Mouse (Mus musculus) adrenal gland, postnatal 25 days (tissue): ENCODE data around the gene Mthfd1l. TPM values are rescaled to one million over a fixed set of nuclear protein-coding genes. Genes with fewer than 3 reads are reported as not detected.

ENCODE experiments used
- DNase-seq: peaks from one replicate; pipeline ENCODE4 v3.0.0; 2021; ENCODE audit warnings: mixed read lengths
- long read RNA-seq: library from polyadenylated mRNA; stranded (forward); transcript quantifications from one replicate; pipeline ENCODE4 v2.0.0, GENCODE M21; 2021
- total RNA-seq: library from RNA; stranded (reverse); gene quantifications from 2 replicates; pipeline ENCODE4 v1.2.3, GENCODE M21; 2021

The Mthfd1l gene
- total RNA-seq, result 10.0 and 10.1 TPM in 2 replicates
- long read RNA-seq, partial matches to known transcripts, result 1 of 9 reads
- long read RNA-seq, other reads (novel, unspliced or antisense), result 1 of 9 reads

- peak; percentile 78 for DNase-seq
These were observed at the start of gene Mthfd1l for GRCm38 (mm10) chr10:3972981-3973588. Gene Mthfd1l (plus strand): TSS chr10:3973118.

- no peak for DNase-seq
These were observed 44.8 kb upstream of the Mthfd1l start for GRCm38 (mm10) chr10:3928008-3928545.

- no peak for DNase-seq
These were observed 41.1 kb upstream of the Mthfd1l start for GRCm38 (mm10) chr10:3931831-3932230.

GRCm38 (mm10) chr10:3933311-3933940 is 39.5 kb upstream of the Mthfd1l start:
- DNase-seq, result no peak

GRCm38 (mm10) chr10:3936864-3937263 is 36.1 kb upstream of the Mthfd1l start:
- DNase-seq, result no peak

- DNase-seq, result no peak
These were observed 32.9 kb upstream of the Mthfd1l start for GRCm38 (mm10) chr10:3939895-3940595.

- DNase-seq, result no peak
These were observed 32.3 kb upstream of the Mthfd1l start for GRCm38 (mm10) chr10:3940596-3940975.

GRCm38 (mm10) chr10:3941054-3941757 is 31.7 kb upstream of the Mthfd1l start:
- DNase-seq, result peak; percentile 2

GRCm38 (mm10) chr10:3942289-3942688 is 30.6 kb upstream of the Mthfd1l start:
- no peak for DNase-seq

- DNase-seq, result peak; percentile 72
These were observed 29.2 kb upstream of the Mthfd1l start for GRCm38 (mm10) chr10:3943492-3944395.

- DNase-seq, result no peak
These were observed 26.0 kb upstream of the Mthfd1l start for GRCm38 (mm10) chr10:3946871-3947270.

- DNase-seq, result no peak
These were observed 25.6 kb upstream of the Mthfd1l start for GRCm38 (mm10) chr10:3947346-3947745.

- no peak for DNase-seq
These were observed 23.6 kb upstream of the Mthfd1l start for GRCm38 (mm10) chr10:3949306-3949705.

GRCm38 (mm10) chr10:3956471-3956870 is 16.4 kb upstream of the Mthfd1l start:
- no peak for DNase-seq

GRCm38 (mm10) chr10:3958591-3958990 is 14.3 kb upstream of the Mthfd1l start:
- no peak for DNase-seq

GRCm38 (mm10) chr10:3969026-3969425 is 3.9 kb upstream of the Mthfd1l start:
- DNase-seq, result no peak

GRCm38 (mm10) chr10:3972237-3972636 is 681 bp upstream of the Mthfd1l start:
- no peak for DNase-seq

GRCm38 (mm10) chr10:3973589-3974070 is 712 bp downstream of the Mthfd1l start:
- DNase-seq, result peak; percentile 91

- no peak for DNase-seq
These were observed 1.5 kb downstream of the Mthfd1l start for GRCm38 (mm10) chr10:3974380-3974779.

GRCm38 (mm10) chr10:3975898-3976622 is 3.1 kb downstream of the Mthfd1l start:
- DNase-seq, result no peak
